Mouse (Mus musculus): ENCODE results near the gene Csnk2a1. TPM values are rescaled to one million over a fixed set of nuclear protein-coding genes. Genes with fewer than 3 reads are reported as not detected.

Csnk2a1 gene
- polyA plus RNA-seq, 1 experiment from 2014 or later = 102 TPM

- no peak overlapping the region for H3K27ac ChIP-seq
- peaks cover 17% of the 10 kb centered on the region for H3K4me1 ChIP-seq
These were observed 67.9 kb downstream of the Csnk2a1 start for GRCm38 (mm10) chr2:152294541-152294940.

GRCm38 (mm10) chr2:152302862-152303261, 76.2 kb downstream of the Csnk2a1 start:
- WGBS = 82% methylated on average over 2 of the region's 2 CpGs
- no peaks in the 10 kb centered on the region for H3K9me3 ChIP-seq
- no peaks in the 10 kb centered on the region for H3K27me3 ChIP-seq
- no peak overlapping the region for H3K27ac ChIP-seq
- H3K36me3 ChIP-seq = peaks cover 56% of the 10 kb centered on the region
- H3K9ac ChIP-seq = no peak overlapping the region
- H3K4me2 ChIP-seq = no peak overlapping the region
- no peak overlapping the region for H3K4me3 ChIP-seq
- ATAC-seq (ENCODE audit: insufficient number of reproducible peaks, insufficient read depth, low FRiP score, low TSS enrichment, low read depth) = no peak
- no peaks in the 10 kb centered on the region for H3K4me1 ChIP-seq

More at GRCm38 (mm10) chr2:152294541-152294940, 67.9 kb downstream of the Csnk2a1 start:
- Histone ChIP-seq H3K4me2 (peak overlapping the region; percentile 73), H3K9ac (peak overlapping the region; percentile 92), H3K4me3 (peak overlapping the region; percentile 89), H3K36me3 (0 out of 2 replicates have a peak, but pooled peaks cover 3% of the 10 kb centered on the region), H3K9me3 (no peaks in the 10 kb centered on the region), H3K27me3 (no peaks in the 10 kb centered on the region)
- WGBS = 38% methylated on average over 5 of the region's 5 CpGs
- no peak for ATAC-seq (ENCODE audit: insufficient number of reproducible peaks, insufficient read depth, low FRiP score, low TSS enrichment, low read depth)

- H3K4me2 ChIP-seq = no peak overlapping the region
- no peaks in the 10 kb centered on the region for H3K9me3 ChIP-seq
- no peaks in the 10 kb centered on the region for H3K4me1 ChIP-seq
- 51% methylated on average over 5 of the region's 5 CpGs for WGBS
- H3K9ac ChIP-seq = no peak overlapping the region
- no peak for ATAC-seq (ENCODE audit: insufficient number of reproducible peaks, insufficient read depth, low FRiP score, low TSS enrichment, low read depth)
- H3K36me3 ChIP-seq = peaks cover 65% of the 10 kb centered on the region
- no peak overlapping the region for H3K27ac ChIP-seq
- H3K27me3 ChIP-seq = no peaks in the 10 kb centered on the region
- H3K4me3 ChIP-seq = no peak overlapping the region
These were observed 77.1 kb downstream of the Csnk2a1 start for GRCm38 (mm10) chr2:152303781-152304180.

GRCm38 (mm10) chr2:152305480-152305879, 78.8 kb downstream of the Csnk2a1 start:
- peaks cover 82% of the 10 kb centered on the region for H3K36me3 ChIP-seq
- WGBS = 96% methylated on average over 6 of the region's 6 CpGs

GRCm38 (mm10) chr2:152307186-152307585, 80.5 kb downstream of the Csnk2a1 start:
- Histone ChIP-seq H3K4me3 (no peak overlapping the region), H3K9ac (no peak overlapping the region), H3K27me3 (no peaks in the 10 kb centered on the region), H3K4me2 (no peak overlapping the region), H3K4me1 (no peaks in the 10 kb centered on the region), H3K27ac (no peak overlapping the region), H3K36me3 (peaks cover 93% of the 10 kb centered on the region), H3K9me3 (no peaks in the 10 kb centered on the region)
- 91% methylated on average over 3 of the region's 3 CpGs for WGBS
- ATAC-seq (ENCODE audit: insufficient number of reproducible peaks, insufficient read depth, low FRiP score, low TSS enrichment, low read depth) = no peak

More at GRCm38 (mm10) chr2:152305480-152305879, 78.8 kb downstream of the Csnk2a1 start:
- no peak overlapping the region for H3K4me3 ChIP-seq
- H3K27ac ChIP-seq = no peak overlapping the region
- H3K9ac ChIP-seq = no peak overlapping the region
- H3K27me3 ChIP-seq = no peaks in the 10 kb centered on the region
- H3K4me1 ChIP-seq = no peaks in the 10 kb centered on the region
- H3K4me2 ChIP-seq = no peak overlapping the region
- no peak for ATAC-seq (ENCODE audit: insufficient number of reproducible peaks, insufficient read depth, low FRiP score, low TSS enrichment, low read depth)
- H3K9me3 ChIP-seq = no peaks in the 10 kb centered on the region

- ATAC-seq (ENCODE audit: insufficient number of reproducible peaks, insufficient read depth, low FRiP score, low TSS enrichment, low read depth) = no peak
- WGBS = 87% methylated on average over 7 of the region's 7 CpGs
These were observed 86.4 kb downstream of the Csnk2a1 start for GRCm38 (mm10) chr2:152312996-152313395.

GRCm38 (mm10) chr2:152313926-152314325, 87.3 kb downstream of the Csnk2a1 start:
- H3K9me3 ChIP-seq = no peaks in the 10 kb centered on the region
- H3K9ac ChIP-seq = no peak overlapping the region
- H3K27ac ChIP-seq = no peak overlapping the region
- no peak overlapping the region for H3K4me3 ChIP-seq
- H3K4me2 ChIP-seq = no peak overlapping the region
- no peaks in the 10 kb centered on the region for H3K4me1 ChIP-seq
- no peaks in the 10 kb centered on the region for H3K27me3 ChIP-seq
- peaks cover 98% of the 10 kb centered on the region for H3K36me3 ChIP-seq
- WGBS = 83% methylated on average over 6 of the region's 6 CpGs
- ATAC-seq (ENCODE audit: insufficient number of reproducible peaks, insufficient read depth, low FRiP score, low TSS enrichment, low read depth) = no peak

More at GRCm38 (mm10) chr2:152312996-152313395, 86.4 kb downstream of the Csnk2a1 start:
- H3K27ac ChIP-seq = no peak overlapping the region
- H3K27me3 ChIP-seq = no peaks in the 10 kb centered on the region
- H3K4me2 ChIP-seq = no peak overlapping the region
- H3K9ac ChIP-seq = no peak overlapping the region
- H3K4me1 ChIP-seq = no peaks in the 10 kb centered on the region
- H3K9me3 ChIP-seq = no peaks in the 10 kb centered on the region
- H3K4me3 ChIP-seq = no peak overlapping the region
- H3K36me3 ChIP-seq = peaks cover 98% of the 10 kb centered on the region

- H3K27me3 ChIP-seq = no peaks in the 10 kb centered on the region
- H3K27ac ChIP-seq = no peak overlapping the region
- no peak overlapping the region for H3K9ac ChIP-seq
- 87% methylated on average over 6 of the region's 6 CpGs for WGBS
- no peak for ATAC-seq (ENCODE audit: insufficient number of reproducible peaks, insufficient read depth, low FRiP score, low TSS enrichment, low read depth)
- no peak overlapping the region for H3K4me3 ChIP-seq
- no peaks in the 10 kb centered on the region for H3K4me1 ChIP-seq
- no peaks in the 10 kb centered on the region for H3K9me3 ChIP-seq
- peaks cover 98% of the 10 kb centered on the region for H3K36me3 ChIP-seq
- no peak overlapping the region for H3K4me2 ChIP-seq
These were observed 90.4 kb downstream of the Csnk2a1 start for GRCm38 (mm10) chr2:152317054-152317453.

- Histone ChIP-seq H3K9me3 (no peaks in the 10 kb centered on the region), H3K4me2 (no peak overlapping the region), H3K4me3 (no peak overlapping the region), H3K4me1 (no peaks in the 10 kb centered on the region), H3K9ac (no peak overlapping the region), H3K27me3 (no peaks in the 10 kb centered on the region), H3K27ac (no peak overlapping the region), H3K36me3 (peaks cover 99% of the 10 kb centered on the region)
- no peak for ATAC-seq (ENCODE audit: insufficient number of reproducible peaks, insufficient read depth, low FRiP score, low TSS enrichment, low read depth)
- 83% methylated on average over 5 of the region's 5 CpGs for WGBS
These were observed 94.9 kb downstream of the Csnk2a1 start for GRCm38 (mm10) chr2:152321558-152321957.

- 80% methylated on average over 6 of the region's 6 CpGs for whole genome bisulfite sequencing
- peaks cover 99% of the 10 kb centered on the region for H3K36me3 ChIP-seq
These were observed 95.6 kb downstream of the Csnk2a1 start for GRCm38 (mm10) chr2:152322198-152322597.

GRCm38 (mm10) chr2:152323971-152324370, 97.3 kb downstream of the Csnk2a1 start:
- 0 out of 2 replicates have a peak, but pooled peaks cover 2% of the 10 kb centered on the region for H3K4me1 ChIP-seq
- ATAC-seq (ENCODE audit: insufficient number of reproducible peaks, insufficient read depth, low FRiP score, low TSS enrichment, low read depth) = no peak
- 97% methylated on average over 14 of the region's 14 CpGs for WGBS
- no peak overlapping the region for H3K9ac ChIP-seq
- H3K9me3 ChIP-seq = no peaks in the 10 kb centered on the region
- H3K36me3 ChIP-seq = peaks cover 98% of the 10 kb centered on the region
- H3K27me3 ChIP-seq = no peaks in the 10 kb centered on the region
- H3K27ac ChIP-seq = no peak overlapping the region
- no peak overlapping the region for H3K4me3 ChIP-seq
- H3K4me2 ChIP-seq = no peak overlapping the region

More at GRCm38 (mm10) chr2:152322198-152322597, 95.6 kb downstream of the Csnk2a1 start:
- Histone ChIP-seq H3K4me2 (no peak overlapping the region), H3K9me3 (no peaks in the 10 kb centered on the region), H3K27ac (no peak overlapping the region), H3K4me1 (no peaks in the 10 kb centered on the region), H3K4me3 (no peak overlapping the region), H3K9ac (no peak overlapping the region), H3K27me3 (no peaks in the 10 kb centered on the region)
- ATAC-seq (ENCODE audit: insufficient number of reproducible peaks, insufficient read depth, low FRiP score, low TSS enrichment, low read depth) = no peak

GRCm38 (mm10) chr2:152324842-152325241, 98.2 kb downstream of the Csnk2a1 start:
- Histone ChIP-seq H3K4me2 (no peak overlapping the region), H3K4me1 (0 out of 2 replicates have a peak, but pooled peaks cover 2% of the 10 kb centered on the region), H3K27me3 (no peaks in the 10 kb centered on the region), H3K4me3 (no peak overlapping the region), H3K36me3 (peaks cover 95% of the 10 kb centered on the region), H3K27ac (no peak overlapping the region), H3K9ac (no peak overlapping the region), H3K9me3 (no peaks in the 10 kb centered on the region)
- WGBS = 89% methylated on average over 3 of the region's 3 CpGs
- no peak for ATAC-seq (ENCODE audit: insufficient number of reproducible peaks, insufficient read depth, low FRiP score, low TSS enrichment, low read depth)
